Mouse (Mus musculus) frontal cortex, adult (tissue): ENCODE measurements around the gene Ube2n.
A peak's percentile ranks its signal among the peaks of the same experiment; 100 is the strongest.
"Not testable (repeated sequence)": the region's sequence is repeated elsewhere in the genome, so short reads cannot be mapped to it uniquely, and the experiment has no call there.

Experiments
- ATAC-seq: cut with Nextera tagmentation; 2 replicates; pipeline ENCODE4 v1.9.2; 2017; ENCODE audit warnings: mild to moderate bottlenecking, moderate library complexity, mixed read lengths; ENCODE audit not compliant: low TSS enrichment

Gene Ube2n

GRCm38 (mm10) chr10:95525871-95526270, 10.9 kb downstream of the Ube2n start:
- ATAC-seq = no peak

- no peak for ATAC-seq
These were observed 11.7 kb downstream of the Ube2n start for GRCm38 (mm10) chr10:95526495-95527122.

GRCm38 (mm10) chr10:95530551-95531121, 15.7 kb downstream of the Ube2n start:
- 0 out of 2 replicates have a peak, but pooled peaks have one; percentile 38 for ATAC-seq

- ATAC-seq = no peak
These were observed 18.0 kb downstream of the Ube2n start for GRCm38 (mm10) chr10:95532916-95533315.

- no peak for ATAC-seq
These were observed 18.4 kb downstream of the Ube2n start for GRCm38 (mm10) chr10:95533382-95533781.

GRCm38 (mm10) chr10:95535399-95536221, 20.7 kb downstream of the Ube2n start:
- ATAC-seq = no peak

GRCm38 (mm10) chr10:95536222-95536541, 21.2 kb downstream of the Ube2n start:
- no peak for ATAC-seq

- no peak for ATAC-seq
These were observed 24.3 kb downstream of the Ube2n start for GRCm38 (mm10) chr10:95539260-95539659.

- ATAC-seq = no peak
These were observed 24.9 kb downstream of the Ube2n start for GRCm38 (mm10) chr10:95539841-95540240.

GRCm38 (mm10) chr10:95542916-95543315, 28.0 kb downstream of the Ube2n start:
- no peak for ATAC-seq

- ATAC-seq = no peak
These were observed 28.4 kb downstream of the Ube2n start for GRCm38 (mm10) chr10:95543377-95543776.

GRCm38 (mm10) chr10:95544004-95544403, 29.1 kb downstream of the Ube2n start:
- ATAC-seq = no peak

- peak; percentile 83 for ATAC-seq
These were observed 29.7 kb downstream of the Ube2n start for GRCm38 (mm10) chr10:95544651-95545050.

GRCm38 (mm10) chr10:95545051-95545450, 30.1 kb downstream of the Ube2n start:
- peak; percentile 31 for ATAC-seq

- no peak for ATAC-seq
These were observed 31.2 kb downstream of the Ube2n start for GRCm38 (mm10) chr10:95546178-95546577.

GRCm38 (mm10) chr10:95548154-95548826, 33.3 kb downstream of the Ube2n start:
- no peak for ATAC-seq

- not testable (repeated sequence) for ATAC-seq
These were observed 34.1 kb downstream of the Ube2n start for GRCm38 (mm10) chr10:95549080-95549479.

- 0 out of 2 replicates have a peak, but pooled peaks have one; percentile 2 for ATAC-seq
These were observed 35.6 kb downstream of the Ube2n start for GRCm38 (mm10) chr10:95550506-95550905.

GRCm38 (mm10) chr10:95551752-95552151, 36.8 kb downstream of the Ube2n start:
- ATAC-seq = no peak

- ATAC-seq = no peak
These were observed 37.4 kb downstream of the Ube2n start for GRCm38 (mm10) chr10:95552326-95552725.

GRCm38 (mm10) chr10:95555866-95556265, 40.9 kb downstream of the Ube2n start:
- ATAC-seq = no peak

- no peak for ATAC-seq
These were observed 42.4 kb downstream of the Ube2n start for GRCm38 (mm10) chr10:95557337-95557828.
